Mouse (Mus musculus) heart, postnatal 0 days (tissue): ENCODE measurements around the gene Plscr5.

Experiments used
- CTCF ChIP-seq: IDR thresholded peaks from 2 replicates; pipeline ENCODE4 v1.5.1; 2016; ENCODE audit warnings: antibody characterized with exemption, control low read depth, low read depth
- EP300 ChIP-seq: IDR thresholded peaks from 2 replicates; pipeline ENCODE4 v1.6.1; 2016; ENCODE audit warnings: antibody characterized with exemption, low read depth

- TF ChIP-seq CTCF: no peak
- no peak for TF ChIP-seq EP300
Measured at GRCm38 (mm10) chr9:92220151-92220550, 27.4 kb downstream of the Plscr5 start.
